Mouse (Mus musculus) limb, embryonic 15.5 days (tissue): ENCODE measurements around the gene Kank1. TPM values are rescaled to one million over a fixed set of nuclear protein-coding genes. Genes with fewer than 3 reads are reported as not detected.

Experiments used
- ATAC-seq: fragments of 200-750 bp; cut with Nextera tagmentation; 2 replicates; pipeline ENCODE4 v1.8.0; 2017; ENCODE audit warnings: low read depth, moderate TSS enrichment; ENCODE audit not compliant: insufficient number of reproducible peaks, low FRiP score, low TSS enrichment
- H3K27ac ChIP-seq: fragments of 300-500 bp; sonication (generic); 2 replicates; pipeline ENCODE4 v1.5.1; 2015; ENCODE audit warnings: moderate library complexity, mild to moderate bottlenecking, inconsistent platforms
- H3K27me3 ChIP-seq: fragments of 300-500 bp; sonication (generic); 2 replicates; pipeline ENCODE4 v1.6.1; 2015; ENCODE audit warnings: inconsistent platforms
- H3K36me3 ChIP-seq: fragments of 300-500 bp; sonication (generic); 2 replicates; pipeline ENCODE4 v1.6.1; 2015; ENCODE audit warnings: inconsistent platforms
- H3K4me1 ChIP-seq: fragments of 300-500 bp; sonication (generic); 2 replicates; pipeline ENCODE4 v1.6.1; 2015; ENCODE audit warnings: inconsistent platforms
- H3K4me2 ChIP-seq: fragments of 300-500 bp; sonication (generic); 2 replicates; pipeline ENCODE4 v1.6.1; 2015; ENCODE audit warnings: mild to moderate bottlenecking, inconsistent platforms
- H3K4me3 ChIP-seq: fragments of 300-500 bp; sonication (generic); 2 replicates; pipeline ENCODE4 v1.5.1; 2015; ENCODE audit warnings: mild to moderate bottlenecking, inconsistent platforms
- H3K9ac ChIP-seq: fragments of 300-500 bp; sonication (generic); 2 replicates; pipeline ENCODE4 v1.6.1; 2015; ENCODE audit warnings: inconsistent platforms
- H3K9me3 ChIP-seq: fragments of 300-500 bp; sonication (generic); 2 replicates; pipeline ENCODE4 v1.6.1; 2016; ENCODE audit warnings: inconsistent platforms
- WGBS: fragments of 180-500 bp; shearing (Covaris S2); methylation state at CpG from one replicate; pipeline ENCODE4 v1.1.7; 2015; 5-methylcytosine and 5-hydroxymethylcytosine counted together
- polyA plus RNA-seq: library from polyadenylated mRNA; unstranded; fragments of >200 nt; fragmentation: Nextera tagmentation; extraction: Ambion mirVana; gene quantifications from 2 replicates; pipeline ENCODE4 v1.2.1, GENCODE M21; 2015

Kank1 gene
- polyA plus RNA-seq, 1 experiment from 2014 or later: 44.2 TPM

GRCm38 (mm10) chr19:25285756-25286538, 49.2 kb downstream of the Kank1 start:
- H3K9me3 ChIP-seq: no peaks in the 10 kb centered on the region
- peaks cover 3% of the 10 kb centered on the region; the same call in 1 of the 2 replicates for H3K4me1 ChIP-seq
- WGBS: 26% methylated on average over 5 of the region's 5 CpGs
- no peaks in the 10 kb centered on the region for H3K27me3 ChIP-seq
- no peak overlapping the region for H3K4me2 ChIP-seq
- peak overlapping the region; percentile 23; the same call in 1 of the 2 replicates for H3K27ac ChIP-seq
- peak; percentile 63; the same call in 1 of the 2 replicates for ATAC-seq
- H3K9ac ChIP-seq: no peak overlapping the region
- H3K4me3 ChIP-seq: no peak overlapping the region
- H3K36me3 ChIP-seq: no peaks in the 10 kb centered on the region

- no peaks in the 10 kb centered on the region for H3K9me3 ChIP-seq
- H3K27ac ChIP-seq: no peak overlapping the region
- no peak overlapping the region for H3K4me3 ChIP-seq
- no peak overlapping the region for H3K9ac ChIP-seq
- no peak for ATAC-seq
- H3K27me3 ChIP-seq: no peaks in the 10 kb centered on the region
- no peaks in the 10 kb centered on the region for H3K4me1 ChIP-seq
- WGBS: 72% methylated on average over 5 of the region's 5 CpGs
- no peak overlapping the region for H3K4me2 ChIP-seq
- no peaks in the 10 kb centered on the region for H3K36me3 ChIP-seq
Measured at GRCm38 (mm10) chr19:25290991-25291520, 54.3 kb downstream of the Kank1 start.

- H3K27ac ChIP-seq: no peak overlapping the region
- H3K9me3 ChIP-seq: no peaks in the 10 kb centered on the region
- no peaks in the 10 kb centered on the region for H3K4me1 ChIP-seq
- H3K36me3 ChIP-seq: no peaks in the 10 kb centered on the region
- no peak overlapping the region for H3K4me3 ChIP-seq
- H3K9ac ChIP-seq: no peak overlapping the region
- no peak overlapping the region for H3K4me2 ChIP-seq
- WGBS: 46% methylated on average over 4 of the region's 4 CpGs
- H3K27me3 ChIP-seq: no peaks in the 10 kb centered on the region
- ATAC-seq: no peak
Measured at GRCm38 (mm10) chr19:25295207-25295606, 58.4 kb downstream of the Kank1 start.

- Histone ChIP-seq H3K27ac (no peak overlapping the region), H3K27me3 (no peaks in the 10 kb centered on the region), H3K4me2 (no peak overlapping the region), H3K36me3 (no peaks in the 10 kb centered on the region), H3K4me3 (no peak overlapping the region), H3K4me1 (no peaks in the 10 kb centered on the region), H3K9ac (no peak overlapping the region), H3K9me3 (no peaks in the 10 kb centered on the region)
- no peak for ATAC-seq
- 61% methylated on average over 5 of the region's 5 CpGs for WGBS
Measured at GRCm38 (mm10) chr19:25297269-25297668, 60.5 kb downstream of the Kank1 start.

- ATAC-seq: no peak
- H3K36me3 ChIP-seq: no peaks in the 10 kb centered on the region
- no peak overlapping the region for H3K4me3 ChIP-seq
- 75% methylated on average over 14 of the region's 14 CpGs for WGBS
- H3K4me2 ChIP-seq: no peak overlapping the region
- H3K4me1 ChIP-seq: no peaks in the 10 kb centered on the region
- no peaks in the 10 kb centered on the region for H3K27me3 ChIP-seq
- H3K9me3 ChIP-seq: no peaks in the 10 kb centered on the region
- H3K27ac ChIP-seq: no peak overlapping the region
- no peak overlapping the region for H3K9ac ChIP-seq
Measured at GRCm38 (mm10) chr19:25299852-25300670, 63.3 kb downstream of the Kank1 start.

- H3K9ac ChIP-seq: no peak overlapping the region
- H3K4me3 ChIP-seq: no peak overlapping the region
- no peak overlapping the region for H3K27ac ChIP-seq
- H3K36me3 ChIP-seq: no peaks in the 10 kb centered on the region
- no peaks in the 10 kb centered on the region for H3K27me3 ChIP-seq
- H3K4me1 ChIP-seq: no peaks in the 10 kb centered on the region
- H3K4me2 ChIP-seq: no peak overlapping the region
- no peaks in the 10 kb centered on the region for H3K9me3 ChIP-seq
- no peak for ATAC-seq
- WGBS: 77% methylated on average over 5 of the region's 5 CpGs
Measured at GRCm38 (mm10) chr19:25301189-25301588, 64.4 kb downstream of the Kank1 start.

- WGBS: 59% methylated on average over 9 of the region's 9 CpGs
- no peak overlapping the region for H3K4me3 ChIP-seq
- no peak overlapping the region for H3K9ac ChIP-seq
- H3K27ac ChIP-seq: no peak overlapping the region
- no peaks in the 10 kb centered on the region for H3K36me3 ChIP-seq
- ATAC-seq: no peak
- H3K4me1 ChIP-seq: peaks cover 7% of the 10 kb centered on the region
- no peaks in the 10 kb centered on the region for H3K9me3 ChIP-seq
- 0 out of 2 replicates have a peak, but pooled peaks cover 5% of the 10 kb centered on the region for H3K27me3 ChIP-seq
- H3K4me2 ChIP-seq: no peak overlapping the region
Measured at GRCm38 (mm10) chr19:25306277-25306676, 69.5 kb downstream of the Kank1 start.

GRCm38 (mm10) chr19:25308156-25308555, 71.4 kb downstream of the Kank1 start:
- no peak overlapping the region for H3K4me3 ChIP-seq
- H3K27ac ChIP-seq: no peak overlapping the region
- no peak overlapping the region for H3K9ac ChIP-seq
- no peaks in the 10 kb centered on the region for H3K36me3 ChIP-seq
- 0 out of 2 replicates have a peak, but pooled peaks cover 5% of the 10 kb centered on the region for H3K27me3 ChIP-seq
- peaks cover 7% of the 10 kb centered on the region for H3K4me1 ChIP-seq
- no peak for ATAC-seq
- H3K9me3 ChIP-seq: no peaks in the 10 kb centered on the region
- H3K4me2 ChIP-seq: no peak overlapping the region
- 48% methylated on average over 2 of the region's 2 CpGs for WGBS

GRCm38 (mm10) chr19:25308763-25309162, 72.0 kb downstream of the Kank1 start:
- ATAC-seq: no peak
- H3K9ac ChIP-seq: no peak overlapping the region
- 38% methylated on average over 12 of the region's 12 CpGs for WGBS

GRCm38 (mm10) chr19:25310989-25311388, 74.2 kb downstream of the Kank1 start:
- Histone ChIP-seq H3K4me1 (peaks cover 11% of the 10 kb centered on the region), H3K9ac (no peak overlapping the region), H3K27me3 (0 out of 2 replicates have a peak, but pooled peaks cover 5% of the 10 kb centered on the region), H3K4me3 (no peak overlapping the region), H3K36me3 (no peaks in the 10 kb centered on the region), H3K9me3 (no peaks in the 10 kb centered on the region), H3K27ac (no peak overlapping the region), H3K4me2 (no peak overlapping the region)
- WGBS: 78% methylated on average over 5 of the region's 5 CpGs
- no peak for ATAC-seq

More at GRCm38 (mm10) chr19:25308763-25309162, 72.0 kb downstream of the Kank1 start:
- H3K9me3 ChIP-seq: no peaks in the 10 kb centered on the region
- no peak overlapping the region for H3K27ac ChIP-seq
- H3K4me3 ChIP-seq: no peak overlapping the region
- H3K36me3 ChIP-seq: no peaks in the 10 kb centered on the region
- 0 out of 2 replicates have a peak, but pooled peaks cover 5% of the 10 kb centered on the region for H3K27me3 ChIP-seq
- peaks cover 7% of the 10 kb centered on the region for H3K4me1 ChIP-seq
- H3K4me2 ChIP-seq: no peak overlapping the region

- Histone ChIP-seq H3K27me3 (0 out of 2 replicates have a peak, but pooled peaks cover 5% of the 10 kb centered on the region), H3K36me3 (no peaks in the 10 kb centered on the region), H3K9ac (no peak overlapping the region), H3K4me1 (peaks cover 10% of the 10 kb centered on the region), H3K27ac (no peak overlapping the region), H3K9me3 (no peaks in the 10 kb centered on the region), H3K4me2 (no peak overlapping the region), H3K4me3 (no peak overlapping the region)
- ATAC-seq: no peak
- WGBS: 71% methylated on average over 7 of the region's 7 CpGs
Measured at GRCm38 (mm10) chr19:25311626-25312025, 74.9 kb downstream of the Kank1 start.
